Mouse (Mus musculus): ENCODE measurements around the gene Nme3. TPM values are rescaled to one million over a fixed set of nuclear protein-coding genes. Genes with fewer than 3 reads are reported as not detected.

Gene Nme3
- polyA plus RNA-seq, 1 experiment from 2014 or later, result 86.0 TPM

- Histone ChIP-seq H3K27ac (replicated peaks) (no peak overlapping the region), H3K36me3 (peaks cover 35% of the 10 kb centered on the region), H3K4me2 (peak overlapping the region; percentile 83), H3K4me1 (replicated peaks) (peaks cover 33% of the 10 kb centered on the region), H3K9ac (peak overlapping the region; percentile 69), H3K4me3 (peak overlapping the region; percentile 80), H3K27me3 (no peaks in the 10 kb centered on the region), H3K9me3 (no peaks in the 10 kb centered on the region)
- no peak for ATAC-seq (ENCODE audit: low read depth)
- 24% methylated on average over 22 of the region's 22 CpGs for WGBS
Observed at GRCm38 (mm10) chr17:24885356-24886133, 10.8 kb upstream of the Nme3 start.

DNA sequence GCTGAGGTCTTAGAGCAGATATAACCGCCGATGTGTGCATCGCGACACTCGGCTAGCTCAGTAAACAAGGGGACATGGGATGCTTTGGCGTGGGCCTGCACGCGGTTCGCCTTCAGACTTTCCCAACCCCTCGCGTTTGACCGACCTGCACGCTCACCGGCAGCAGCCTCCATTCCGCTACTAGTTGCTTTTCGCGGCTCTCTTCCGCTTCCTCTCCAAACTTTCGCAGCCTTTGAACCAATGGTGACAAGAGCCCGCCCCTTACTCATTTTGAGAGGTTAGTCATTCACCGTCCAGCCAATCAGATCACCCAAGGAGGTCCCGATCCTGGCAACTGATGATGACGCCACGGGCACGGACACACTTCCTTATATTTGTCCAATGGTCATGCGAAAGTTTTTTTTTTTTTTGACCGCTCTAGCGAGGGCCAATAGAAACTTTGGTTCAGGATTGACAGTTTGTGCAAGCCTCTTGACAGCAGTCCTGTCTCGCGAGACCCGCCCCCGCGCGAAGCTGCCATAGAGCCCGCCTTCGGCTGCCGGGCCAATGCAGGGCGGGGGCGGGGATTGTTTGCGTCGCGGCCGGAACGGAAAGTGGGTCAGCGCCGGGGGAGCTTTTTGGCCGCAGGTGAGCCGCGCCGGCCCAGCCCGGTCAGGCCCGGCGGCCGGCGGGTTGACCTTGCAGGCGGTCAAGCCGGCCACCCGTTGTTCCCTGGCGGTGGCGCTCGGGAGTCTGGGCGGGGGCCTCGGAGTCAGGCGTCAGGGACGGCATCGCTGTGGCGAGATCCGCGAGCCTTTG, 10.0 kb upstream of the Nme3 start, which contains the start of the genes Nubp2 and Spsb3:
Gene Nubp2, minus strand, starts transcription at position 216 of the 798 bp plus-strand sequence.
Gene Spsb3, plus strand, starts transcription at position 510 of the 798 bp plus-strand sequence.
- Histone ChIP-seq H3K4me3 (peak within 1 kb of the TSS; percentile 80), H3K9me3 (no peaks in the 10 kb centered on the region), H3K9ac (peak within 1 kb of the TSS; percentile 84), H3K4me1 (replicated peaks) (peaks cover 33% of the 10 kb centered on the region), H3K27ac (replicated peaks) (peak within 1 kb of the TSS; percentile 77), H3K36me3 (peaks cover 43% of the 10 kb centered on the region), H3K27me3 (no peaks in the 10 kb centered on the region), H3K4me2 (peak within 1 kb of the TSS; percentile 88)
- ATAC-seq (ENCODE audit: low read depth), result peak; percentile 96
- under 1% methylated on average over 69 of the region's 69 CpGs for WGBS

DNA sequence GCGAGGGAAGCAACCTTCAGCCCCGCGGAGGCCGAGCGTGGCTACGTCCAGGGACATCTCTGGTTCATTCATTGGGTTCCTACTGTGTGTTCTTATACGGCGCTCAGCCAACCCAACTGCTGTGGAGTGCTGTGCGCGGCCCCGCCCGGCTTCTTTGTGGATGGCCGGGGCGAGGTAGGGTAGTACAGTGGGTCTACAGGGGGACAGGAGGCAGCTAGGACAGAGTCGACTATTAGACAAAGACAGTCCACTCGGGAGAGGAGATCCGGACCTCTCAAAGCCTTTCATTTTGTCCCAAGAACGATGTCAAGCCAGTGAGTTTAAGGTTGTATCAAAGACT, 9.4 kb upstream of the Nme3 start:
- 1% methylated on average over 18 of the region's 18 CpGs for WGBS
- Histone ChIP-seq H3K9ac (peak overlapping the region; percentile 84), H3K4me1 (replicated peaks) (peaks cover 33% of the 10 kb centered on the region), H3K36me3 (peaks cover 49% of the 10 kb centered on the region), H3K27ac (replicated peaks) (peak overlapping the region; percentile 77), H3K27me3 (no peaks in the 10 kb centered on the region), H3K9me3 (no peaks in the 10 kb centered on the region), H3K4me2 (peak overlapping the region; percentile 88), H3K4me3 (peak overlapping the region; percentile 80)
- peak; percentile 58 for ATAC-seq (ENCODE audit: low read depth)

GRCm38 (mm10) chr17:24887291-24888080, 8.8 kb upstream of the Nme3 start:
- ATAC-seq (ENCODE audit: low read depth), result no peak
- Histone ChIP-seq H3K4me3 (peak overlapping the region; percentile 80), H3K9ac (peak overlapping the region; percentile 84), H3K27me3 (no peaks in the 10 kb centered on the region), H3K36me3 (peaks cover 54% of the 10 kb centered on the region), H3K4me1 (replicated peaks) (peaks cover 33% of the 10 kb centered on the region), H3K4me2 (peak overlapping the region; percentile 88), H3K27ac (replicated peaks) (no peak overlapping the region), H3K9me3 (no peaks in the 10 kb centered on the region)
- 68% methylated on average over 18 of the region's 18 CpGs for WGBS

GRCm38 (mm10) chr17:24888862-24889261, 7.4 kb upstream of the Nme3 start:
- Histone ChIP-seq H3K4me1 (replicated peaks) (peaks cover 44% of the 10 kb centered on the region), H3K27ac (replicated peaks) (no peak overlapping the region), H3K36me3 (peaks cover 52% of the 10 kb centered on the region), H3K9ac (0 out of 2 replicates have a peak overlapping the region, but pooled peaks have one; percentile 26), H3K27me3 (no peaks in the 10 kb centered on the region), H3K4me3 (no peak overlapping the region), H3K4me2 (peak overlapping the region; percentile 88; the same call in 1 of the 2 replicates), H3K9me3 (no peaks in the 10 kb centered on the region)
- WGBS, result 96% methylated on average over 3 of the region's 3 CpGs
- no peak for ATAC-seq (ENCODE audit: low read depth)

- Histone ChIP-seq H3K9me3 (no peaks in the 10 kb centered on the region), H3K27me3 (no peaks in the 10 kb centered on the region), H3K4me2 (no peak overlapping the region), H3K4me3 (no peak overlapping the region), H3K4me1 (replicated peaks) (peaks cover 45% of the 10 kb centered on the region), H3K27ac (replicated peaks) (no peak overlapping the region), H3K36me3 (peaks cover 49% of the 10 kb centered on the region), H3K9ac (no peak overlapping the region)
- WGBS, result 91% methylated on average over 19 of the region's 19 CpGs
- ATAC-seq (ENCODE audit: low read depth), result no peak
Observed at GRCm38 (mm10) chr17:24890151-24891092, 5.9 kb upstream of the Nme3 start.

- H3K36me3 ChIP-seq, result peaks cover 49% of the 10 kb centered on the region
- H3K4me1 ChIP-seq (replicated peaks), result peaks cover 49% of the 10 kb centered on the region
- 89% methylated on average over 13 of the region's 13 CpGs for WGBS
- no peaks in the 10 kb centered on the region for H3K27me3 ChIP-seq
- no peak overlapping the region for H3K4me2 ChIP-seq
- H3K27ac ChIP-seq (replicated peaks), result no peak overlapping the region
- ATAC-seq (ENCODE audit: low read depth), result no peak
- no peak overlapping the region for H3K4me3 ChIP-seq
- no peaks in the 10 kb centered on the region for H3K9me3 ChIP-seq
- no peak overlapping the region for H3K9ac ChIP-seq
Observed at GRCm38 (mm10) chr17:24891321-24891720, 5.0 kb upstream of the Nme3 start.

DNA sequence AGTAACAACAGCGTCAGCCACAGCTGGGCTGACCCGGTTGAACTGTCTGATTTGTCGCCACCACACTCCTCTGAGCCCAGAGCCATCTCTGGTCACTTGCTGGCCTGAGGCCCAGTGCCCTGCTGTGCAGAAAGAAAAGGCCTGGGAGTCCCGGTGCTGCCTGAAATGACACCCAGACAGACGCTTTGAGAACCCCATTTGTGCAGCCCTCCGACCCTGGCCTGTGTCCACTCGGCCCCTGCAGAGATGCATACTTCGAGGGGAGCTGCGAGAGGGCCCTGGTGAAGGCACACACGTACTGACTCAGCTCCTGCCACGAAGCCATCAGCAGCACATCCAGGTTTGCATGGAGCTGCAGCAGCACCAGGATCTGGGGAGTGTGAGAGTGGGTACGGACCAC, 3.5 kb upstream of the Nme3 start:
- H3K9me3 ChIP-seq, result no peaks in the 10 kb centered on the region
- H3K27ac ChIP-seq (replicated peaks), result no peak overlapping the region
- WGBS, result 86% methylated on average over 12 of the region's 12 CpGs
- no peaks in the 10 kb centered on the region for H3K27me3 ChIP-seq
- peaks cover 54% of the 10 kb centered on the region for H3K4me1 ChIP-seq (replicated peaks)
- H3K4me3 ChIP-seq, result no peak overlapping the region
- H3K9ac ChIP-seq, result no peak overlapping the region
- no peak overlapping the region for H3K4me2 ChIP-seq
- ATAC-seq (ENCODE audit: low read depth), result no peak
- peaks cover 57% of the 10 kb centered on the region for H3K36me3 ChIP-seq

GRCm38 (mm10) chr17:24893276-24893675, 3.0 kb upstream of the Nme3 start:
- H3K9me3 ChIP-seq, result no peaks in the 10 kb centered on the region
- no peaks in the 10 kb centered on the region for H3K27me3 ChIP-seq
- peaks cover 54% of the 10 kb centered on the region for H3K4me1 ChIP-seq (replicated peaks)
- 0 out of 2 replicates have a peak overlapping the region, but pooled peaks have one; percentile 85 for H3K4me3 ChIP-seq
- 94% methylated on average over 2 of the region's 2 CpGs for WGBS
- H3K4me2 ChIP-seq, result peak overlapping the region; percentile 100; the same call in 1 of the 2 replicates
- no peak for ATAC-seq (ENCODE audit: low read depth)
- peaks cover 62% of the 10 kb centered on the region for H3K36me3 ChIP-seq
- H3K27ac ChIP-seq (replicated peaks), result no peak overlapping the region
- H3K9ac ChIP-seq, result no peak overlapping the region

GRCm38 (mm10) chr17:24894061-24894994, 2.0 kb upstream of the Nme3 start:
- H3K9me3 ChIP-seq, result no peaks in the 10 kb centered on the region
- H3K4me3 ChIP-seq, result peak overlapping the region; percentile 85
- H3K9ac ChIP-seq, result peak overlapping the region; percentile 95
- peaks cover 52% of the 10 kb centered on the region for H3K4me1 ChIP-seq (replicated peaks)
- H3K4me2 ChIP-seq, result peak overlapping the region; percentile 100
- ATAC-seq (ENCODE audit: low read depth), result peak; percentile 17; the same call in 1 of the 2 replicates
- WGBS, result 12% methylated on average over 31 of the region's 31 CpGs
- peak overlapping the region; percentile 88 for H3K27ac ChIP-seq (replicated peaks)
- H3K36me3 ChIP-seq, result peaks cover 67% of the 10 kb centered on the region
- no peaks in the 10 kb centered on the region for H3K27me3 ChIP-seq

Measured in neural tube, embryonic 13.5 days (tissue).